Mouse (Mus musculus): ENCODE results near the gene Higd2a. TPM values are rescaled to one million over a fixed set of nuclear protein-coding genes. Genes with fewer than 3 reads are reported as not detected.
A peak's percentile ranks its signal among the peaks of the same experiment; 100 is the strongest.

The Higd2a gene
- polyA plus RNA-seq (2016; fragmentation: Nextera tagmentation; extraction: Ambion mirVana): 162 and 170 TPM in 2 replicates

GRCm38 (mm10) chr13:54589996-54590951 is at the start of gene Higd2a, which contains the start of gene Nop16:
Gene Higd2a (plus strand): TSS chr13:54590207.
Gene Nop16 (minus strand): TSS chr13:54590090.
- H3K36me3 ChIP-seq: peaks cover 17% of the 10 kb centered on the region
- no peaks in the 10 kb centered on the region for H3K9me3 ChIP-seq
- peak within 1 kb of the TSS; percentile 85 for H3K4me3 ChIP-seq
- H3K4me1 ChIP-seq: peaks cover 19% of the 10 kb centered on the region
- H3K27me3 ChIP-seq: no peaks in the 10 kb centered on the region
- ATAC-seq (ENCODE audit: low FRiP score, low read depth): peak; percentile 97
- H3K9ac ChIP-seq (replicated peaks): peak within 1 kb of the TSS; percentile 82
- WGBS: under 1% methylated on average over 51 of the region's 51 CpGs
- H3K27ac ChIP-seq (replicated peaks): peak within 1 kb of the TSS; percentile 68
- H3K4me2 ChIP-seq (replicated peaks): peak within 1 kb of the TSS; percentile 75

- H3K9me3 ChIP-seq: no peaks in the 10 kb centered on the region
- H3K27ac ChIP-seq (replicated peaks): no peak overlapping the region
- WGBS: 83% methylated on average over 7 of the region's 7 CpGs
- no peak for ATAC-seq (ENCODE audit: low FRiP score, low read depth)
- H3K9ac ChIP-seq (replicated peaks): no peak overlapping the region
- H3K4me2 ChIP-seq (replicated peaks): no peak overlapping the region
- H3K36me3 ChIP-seq: peaks cover 72% of the 10 kb centered on the region
- H3K27me3 ChIP-seq: no peaks in the 10 kb centered on the region
- no peaks in the 10 kb centered on the region for H3K4me1 ChIP-seq
- no peak overlapping the region for H3K4me3 ChIP-seq
Measured at GRCm38 (mm10) chr13:54548036-54548435, 42.0 kb upstream of the Higd2a start.

- no peak for ATAC-seq (ENCODE audit: low FRiP score, low read depth)
- H3K4me1 ChIP-seq: no peaks in the 10 kb centered on the region
- H3K9me3 ChIP-seq: no peaks in the 10 kb centered on the region
- no peak overlapping the region for H3K9ac ChIP-seq (replicated peaks)
- H3K4me2 ChIP-seq (replicated peaks): no peak overlapping the region
- 97% methylated on average over 9 of the region's 9 CpGs for WGBS
- no peak overlapping the region for H3K4me3 ChIP-seq
- H3K27ac ChIP-seq (replicated peaks): no peak overlapping the region
- no peaks in the 10 kb centered on the region for H3K27me3 ChIP-seq
- peaks cover 94% of the 10 kb centered on the region for H3K36me3 ChIP-seq
Measured at GRCm38 (mm10) chr13:54556176-54556575, 33.8 kb upstream of the Higd2a start.

- Histone ChIP-seq H3K27ac (replicated peaks) (no peak overlapping the region), H3K36me3 (peaks cover 94% of the 10 kb centered on the region), H3K4me2 (replicated peaks) (no peak overlapping the region), H3K27me3 (no peaks in the 10 kb centered on the region), H3K9me3 (no peaks in the 10 kb centered on the region), H3K4me3 (no peak overlapping the region), H3K9ac (replicated peaks) (no peak overlapping the region), H3K4me1 (no peaks in the 10 kb centered on the region)
- 94% methylated on average over 3 of the region's 3 CpGs for WGBS
- ATAC-seq (ENCODE audit: low FRiP score, low read depth): no peak
Measured at GRCm38 (mm10) chr13:54556796-54557195, 33.2 kb upstream of the Higd2a start.

- H3K4me2 ChIP-seq (replicated peaks): no peak overlapping the region
- H3K9me3 ChIP-seq: no peaks in the 10 kb centered on the region
- no peak overlapping the region for H3K27ac ChIP-seq (replicated peaks)
- H3K27me3 ChIP-seq: no peaks in the 10 kb centered on the region
- WGBS: 89% methylated on average over 1 of the region's 1 CpGs
- ATAC-seq (ENCODE audit: low FRiP score, low read depth): no peak
- no peak overlapping the region for H3K9ac ChIP-seq (replicated peaks)
- peaks cover 94% of the 10 kb centered on the region for H3K36me3 ChIP-seq
- H3K4me1 ChIP-seq: no peaks in the 10 kb centered on the region
- H3K4me3 ChIP-seq: no peak overlapping the region
Measured at GRCm38 (mm10) chr13:54557652-54558051, 32.4 kb upstream of the Higd2a start.

- Histone ChIP-seq H3K27ac (replicated peaks) (no peak overlapping the region), H3K4me1 (peaks cover 11% of the 10 kb centered on the region), H3K36me3 (peaks cover 84% of the 10 kb centered on the region), H3K4me2 (replicated peaks) (no peak overlapping the region), H3K27me3 (no peaks in the 10 kb centered on the region), H3K9me3 (no peaks in the 10 kb centered on the region), H3K4me3 (no peak overlapping the region), H3K9ac (replicated peaks) (no peak overlapping the region)
- ATAC-seq (ENCODE audit: low FRiP score, low read depth): no peak
- WGBS: 81% methylated on average over 2 of the region's 2 CpGs
Measured at GRCm38 (mm10) chr13:54559656-54560055, 30.4 kb upstream of the Higd2a start.

GRCm38 (mm10) chr13:54560608-54561007 is 29.4 kb upstream of the Higd2a start:
- Histone ChIP-seq H3K4me2 (replicated peaks) (no peak overlapping the region), H3K27me3 (no peaks in the 10 kb centered on the region), H3K27ac (replicated peaks) (no peak overlapping the region), H3K9ac (replicated peaks) (no peak overlapping the region), H3K4me3 (no peak overlapping the region), H3K9me3 (no peaks in the 10 kb centered on the region), H3K4me1 (peaks cover 11% of the 10 kb centered on the region), H3K36me3 (peaks cover 77% of the 10 kb centered on the region)
- no peak for ATAC-seq (ENCODE audit: low FRiP score, low read depth)
- WGBS: 95% methylated on average over 7 of the region's 7 CpGs

GRCm38 (mm10) chr13:54562562-54562961 is 27.4 kb upstream of the Higd2a start:
- Histone ChIP-seq H3K27me3 (no peaks in the 10 kb centered on the region), H3K9me3 (no peaks in the 10 kb centered on the region), H3K36me3 (peaks cover 58% of the 10 kb centered on the region), H3K4me1 (peaks cover 11% of the 10 kb centered on the region), H3K4me3 (no peak overlapping the region), H3K27ac (replicated peaks) (no peak overlapping the region), H3K9ac (replicated peaks) (no peak overlapping the region), H3K4me2 (replicated peaks) (no peak overlapping the region)
- WGBS: 80% methylated on average over 7 of the region's 7 CpGs
- no peak for ATAC-seq (ENCODE audit: low FRiP score, low read depth)

GRCm38 (mm10) chr13:54564232-54565200 is 25.5 kb upstream of the Higd2a start:
- Histone ChIP-seq H3K9me3 (no peaks in the 10 kb centered on the region), H3K4me2 (replicated peaks) (peak overlapping the region; percentile 70), H3K36me3 (peaks cover 38% of the 10 kb centered on the region), H3K27me3 (no peaks in the 10 kb centered on the region), H3K4me1 (peaks cover 11% of the 10 kb centered on the region), H3K9ac (replicated peaks) (peak overlapping the region; percentile 99), H3K27ac (replicated peaks) (peak overlapping the region; percentile 84), H3K4me3 (peak overlapping the region; percentile 96)
- peak; percentile 75 for ATAC-seq (ENCODE audit: low FRiP score, low read depth)
- WGBS: 15% methylated on average over 42 of the region's 45 CpGs

GRCm38 (mm10) chr13:54565201-54565581 is 24.8 kb upstream of the Higd2a start, which contains the start of gene 4833439L19Rik:
Gene 4833439L19Rik (minus strand): TSS chr13:54565435.
- Histone ChIP-seq H3K4me3 (peak within 1 kb of the TSS; percentile 96), H3K4me2 (replicated peaks) (peak within 1 kb of the TSS; percentile 70), H3K36me3 (peaks cover 31% of the 10 kb centered on the region), H3K27ac (replicated peaks) (peak within 1 kb of the TSS; percentile 84), H3K9me3 (no peaks in the 10 kb centered on the region), H3K9ac (replicated peaks) (peak within 1 kb of the TSS; percentile 99), H3K4me1 (peaks cover 11% of the 10 kb centered on the region), H3K27me3 (no peaks in the 10 kb centered on the region)
- ATAC-seq (ENCODE audit: low FRiP score, low read depth): peak; percentile 95
- under 1% methylated on average over 26 of the region's 27 CpGs for WGBS

- H3K4me1 ChIP-seq: peaks cover 11% of the 10 kb centered on the region
- H3K4me2 ChIP-seq (replicated peaks): peak overlapping the region; percentile 70
- peak; percentile 39 for ATAC-seq (ENCODE audit: low FRiP score, low read depth)
- peak overlapping the region; percentile 96 for H3K4me3 ChIP-seq
- no peaks in the 10 kb centered on the region for H3K9me3 ChIP-seq
- H3K36me3 ChIP-seq: peaks cover 26% of the 10 kb centered on the region
- no peaks in the 10 kb centered on the region for H3K27me3 ChIP-seq
- H3K9ac ChIP-seq (replicated peaks): no peak overlapping the region; the same call in 1 of the 2 replicates
- WGBS: 34% methylated on average over 8 of the region's 8 CpGs
- H3K27ac ChIP-seq (replicated peaks): peak overlapping the region; percentile 84; the same call in 1 of the 2 replicates
Measured at GRCm38 (mm10) chr13:54565594-54566345, 24.2 kb upstream of the Higd2a start.
